Mouse (Mus musculus) left cerebral cortex, adult 2 months (tissue): ENCODE results near the gene Pafah1b1. TPM values are rescaled to one million over a fixed set of nuclear protein-coding genes. Genes with fewer than 3 reads are reported as not detected.

Experiments used
- DNase-seq, 2 experiments: peaks; one replicate each; pipeline ENCODE4 v3.0.0; 2021 to 2022; ENCODE audit warnings: low spot score in 2 of 2, mixed read lengths in 1 of 2; ENCODE audit errors: extremely low spot score in 1 of 2
- H3K27ac ChIP-seq: fragments of 200-600 bp; 2 replicates; pipeline ENCODE4 v1.8.1; 2022
- H3K4me3 ChIP-seq: fragments of 200-600 bp; 2 replicates; pipeline ENCODE4 v1.8.1; 2022
- CTCF ChIP-seq: fragments of 200-600 bp; IDR thresholded peaks from 2 replicates; pipeline ENCODE4 v1.8.1; 2022; ENCODE audit warnings: antibody characterized with exemption, mild to moderate bottlenecking, moderate library complexity
- intact Hi-C: fragments of 180-260 bp; cut with DNase I; formaldehyde crosslinking; loops from one replicate; pipeline ENCODE4 v1.15.1; 2025
- long read RNA-seq, 2 experiments: library from polyadenylated mRNA; stranded (forward); transcript quantifications; one replicate each; pipeline ENCODE4 v2.0.0; 2021; ENCODE audit warnings: borderline mapping rate in 2 of 2
- total RNA-seq, 2 experiments: library from RNA; stranded (reverse); gene quantifications; 2 replicates each; pipeline ENCODE4 v1.2.3; 2021

The Pafah1b1 gene
- total RNA-seq: 100 to 1,000 TPM; 372 to 402 TPM
- long read RNA-seq, experiment 1, full-length matches to known transcripts: 67 of 89 reads
- long read RNA-seq, experiment 1, partial matches to known transcripts: 5 of 89 reads
- long read RNA-seq, experiment 1, other reads (novel, unspliced or antisense): 17 of 89 reads
- long read RNA-seq, experiment 2, full-length matches to known transcripts: 55 of 69 reads
- long read RNA-seq, experiment 2, partial matches to known transcripts: 11 of 69 reads
- long read RNA-seq, experiment 2, other reads (novel, unspliced or antisense): 3 of 69 reads

- intact Hi-C loops: loop anchor here (1.0 to 5.0 kb wide), 2 partner anchors 46 to 108 kb away; partner anchors contain the start of genes Mettl16 and Mnt
- DNase-seq: peak; percentile 97
- peak; percentile 37 for TF ChIP-seq CTCF
- peak within 1 kb of the TSS; percentile 95 for H3K4me3 ChIP-seq
- peak within 1 kb of the TSS; percentile 100 for H3K27ac ChIP-seq
These were observed at the start of gene Pafah1b1 for GRCm38 (mm10) chr11:74724235-74724791. Gene Pafah1b1 (minus strand): TSS chr11:74724670.

DNA sequence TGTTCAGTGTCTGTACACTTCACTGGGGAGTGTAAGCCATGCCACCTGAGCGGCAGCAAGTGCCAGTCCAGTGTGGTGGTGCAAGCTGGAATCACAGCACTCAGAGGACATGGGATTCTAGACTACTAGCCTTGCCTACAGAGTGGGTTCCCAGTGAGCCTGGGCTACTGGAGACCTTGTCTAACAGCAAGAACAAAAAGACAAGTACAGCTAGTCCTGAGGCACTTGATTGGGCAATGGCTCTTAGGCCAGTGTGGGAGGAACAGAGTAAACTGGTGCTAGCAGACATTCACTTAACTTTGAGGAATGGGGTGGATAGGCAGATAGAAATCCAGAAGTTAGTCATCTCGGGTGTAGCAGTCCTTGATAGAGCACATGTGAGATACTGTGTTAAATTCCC is 47.9 kb upstream of the Pafah1b1 start:
- TF ChIP-seq CTCF: no peak
- Histone ChIP-seq H3K4me3 (no peak overlapping the region), H3K27ac (no peak overlapping the region)
- no peak for DNase-seq
- intact Hi-C loops: no loop called here

- Histone ChIP-seq H3K4me3 (peak overlapping the region; percentile 72), H3K27ac (no peak overlapping the region)
- no peak for TF ChIP-seq CTCF
- intact Hi-C loops: no loop called here
- no peak for DNase-seq
These were observed 47.2 kb upstream of the Pafah1b1 start for GRCm38 (mm10) chr11:74771650-74772049.

DNA sequence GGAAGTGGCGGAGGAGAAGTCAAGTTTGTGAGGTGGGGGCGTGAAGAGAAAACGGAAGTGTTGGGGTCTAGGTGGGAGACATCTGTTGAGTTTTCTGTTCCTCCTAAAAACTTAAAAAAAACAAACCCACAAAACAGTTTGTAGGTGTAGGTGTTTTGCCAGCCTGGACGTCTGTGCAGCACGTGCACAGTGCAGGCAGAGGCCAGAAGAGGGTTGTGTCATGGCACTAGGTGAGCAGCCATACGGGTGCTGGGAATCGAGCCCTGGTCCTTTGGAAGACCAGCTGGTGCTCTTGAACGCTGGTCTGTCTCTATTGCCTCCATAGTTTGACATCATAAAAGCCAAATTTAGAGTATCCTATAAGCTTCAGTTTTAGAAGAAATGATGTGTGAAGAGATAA is 46.8 kb upstream of the Pafah1b1 start:
- peak overlapping the region; percentile 72 for H3K4me3 ChIP-seq
- peak overlapping the region; percentile 91 for H3K27ac ChIP-seq
- intact Hi-C loops: no loop called here
- no peak for DNase-seq
- TF ChIP-seq CTCF: no peak

- TF ChIP-seq CTCF: no peak
- Histone ChIP-seq H3K4me3 (peak within 1 kb of the TSS; percentile 72), H3K27ac (peak within 1 kb of the TSS; percentile 91)
- DNase-seq: peak; percentile 92 to 93
- intact Hi-C loops: loop anchor here (1.0 kb wide), 1 partner anchor 46 kb away; the partner anchor contains the start of gene Pafah1b1
These were observed 46.2 kb upstream of the Pafah1b1 start, which contains the start of gene Mettl16 for GRCm38 (mm10) chr11:74770595-74771207. Gene Mettl16 (plus strand): TSS chr11:74770830.

- Histone ChIP-seq H3K27ac (peak overlapping the region; percentile 69; the same call in 1 of the 2 replicates), H3K4me3 (peak overlapping the region; percentile 72)
- intact Hi-C loops: loop anchor here (1.0 kb wide), 1 partner anchor 46 kb away; the partner anchor contains the start of gene Pafah1b1
- no peak for DNase-seq
- no peak for TF ChIP-seq CTCF
These were observed 45.6 kb upstream of the Pafah1b1 start for GRCm38 (mm10) chr11:74770037-74770436.

- intact Hi-C loops: no loop called here
- no peak overlapping the region for H3K27ac ChIP-seq
- no peak for DNase-seq
- peak; percentile 54 for TF ChIP-seq CTCF
- H3K4me3 ChIP-seq: no peak overlapping the region
These were observed 43.6 kb upstream of the Pafah1b1 start for GRCm38 (mm10) chr11:74768045-74768444.

DNA sequence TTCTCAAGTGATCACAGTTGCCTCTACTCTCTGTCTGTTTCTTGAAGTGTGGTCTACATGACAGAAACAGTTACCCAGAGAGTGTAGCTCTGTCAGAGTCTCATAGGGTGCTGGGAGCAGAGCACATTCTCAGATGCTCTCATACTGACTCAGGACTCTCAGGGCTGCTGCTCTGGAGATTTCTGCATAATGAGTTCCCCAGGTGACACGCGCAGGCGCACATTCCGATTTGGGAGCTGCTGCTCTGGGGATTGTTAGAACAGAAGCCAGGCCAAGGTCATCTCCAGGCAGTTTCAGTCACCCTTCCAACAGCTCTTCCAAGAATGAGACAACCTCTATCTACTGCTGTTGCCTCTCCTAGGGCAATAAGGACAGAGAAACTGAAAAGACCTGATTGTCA is 43.0 kb upstream of the Pafah1b1 start:
- Histone ChIP-seq H3K4me3 (no peak overlapping the region), H3K27ac (no peak overlapping the region)
- no peak for DNase-seq
- intact Hi-C loops: no loop called here
- TF ChIP-seq CTCF: no peak

GRCm38 (mm10) chr11:74763960-74764625 is 39.6 kb upstream of the Pafah1b1 start:
- TF ChIP-seq CTCF: no peak
- H3K4me3 ChIP-seq: no peak overlapping the region
- H3K27ac ChIP-seq: no peak overlapping the region
- DNase-seq: no peak
- intact Hi-C loops: no loop called here

GRCm38 (mm10) chr11:74761011-74761705 is 36.7 kb upstream of the Pafah1b1 start:
- intact Hi-C loops: no loop called here
- no peak for DNase-seq
- TF ChIP-seq CTCF: no peak
- H3K27ac ChIP-seq: no peak overlapping the region
- no peak overlapping the region for H3K4me3 ChIP-seq

GRCm38 (mm10) chr11:74756631-74757030 is 32.2 kb upstream of the Pafah1b1 start:
- Histone ChIP-seq H3K27ac (no peak overlapping the region), H3K4me3 (no peak overlapping the region)
- intact Hi-C loops: no loop called here
- no peak for DNase-seq
- TF ChIP-seq CTCF: no peak
